Mouse (Mus musculus): ENCODE results near the gene Fdxacb1.

- TF ChIP-seq CTCF (IDR thresholded peaks at IDR 0.05) (no peak), EP300 (IDR thresholded peaks at IDR 0.05) (no peak)
Measured at GRCm38 (mm10) chr9:50729600-50729999, 38.4 kb upstream of the Fdxacb1 start.
